Mouse (Mus musculus): ENCODE results near the gene Hira. TPM values are rescaled to one million over a fixed set of nuclear protein-coding genes. Genes with fewer than 3 reads are reported as not detected.
"Not testable (repeated sequence)": the region's sequence is repeated elsewhere in the genome, so short reads cannot be mapped to it uniquely, and the experiment has no call there.

Gene Hira
- polyA plus RNA-seq, 1 experiment: 33.5 TPM

GRCm38 (mm10) chr16:18836468-18837208, 40.2 kb upstream of the Hira start, which contains the start of the genes 2510002D24Rik and Gm28539:
TSS of gene 2510002D24Rik (plus strand) at chr16:18836578.
TSS of gene Gm28539 (plus strand) at chr16:18836584.
- H3K79me2 ChIP-seq (ENCODE audit: control insufficient read depth, insufficient read depth): no peaks in the 10 kb centered on the region
- H3ac ChIP-seq (ENCODE audit: control insufficient read depth, insufficient read length): peak within 1 kb of the TSS; percentile 34
- peaks cover 27% of the 10 kb centered on the region for H3K36me3 ChIP-seq (ENCODE audit: control insufficient read depth, insufficient read depth)
- TF ChIP-seq POLR2AphosphoS2 (IDR thresholded peaks at IDR 0.05; ENCODE audit: insufficient read length, low read depth) (peak; percentile 61), SRF (IDR thresholded peaks at IDR 0.05; ENCODE audit: control insufficient read depth, insufficient read length, low read depth) (no peak), TCF12 (IDR thresholded peaks at IDR 0.05; ENCODE audit: insufficient read depth, poor library complexity, severe bottlenecking) (no peak), MYOG (IDR thresholded peaks at IDR 0.05; ENCODE audit: control insufficient read depth in 1 of 3, insufficient read depth in 1 of 3, insufficient read length in 2 of 3, low read depth in 2 of 3) (no peak)
- peak within 1 kb of the TSS; percentile 12 for H3K4me2 ChIP-seq (ENCODE audit: low read depth)
- no peak within 1 kb of the TSS for H3K4me3 ChIP-seq
- no peaks in the 10 kb centered on the region for H3K27me3 ChIP-seq (ENCODE audit: control insufficient read depth, insufficient read depth, insufficient read length)

DNA sequence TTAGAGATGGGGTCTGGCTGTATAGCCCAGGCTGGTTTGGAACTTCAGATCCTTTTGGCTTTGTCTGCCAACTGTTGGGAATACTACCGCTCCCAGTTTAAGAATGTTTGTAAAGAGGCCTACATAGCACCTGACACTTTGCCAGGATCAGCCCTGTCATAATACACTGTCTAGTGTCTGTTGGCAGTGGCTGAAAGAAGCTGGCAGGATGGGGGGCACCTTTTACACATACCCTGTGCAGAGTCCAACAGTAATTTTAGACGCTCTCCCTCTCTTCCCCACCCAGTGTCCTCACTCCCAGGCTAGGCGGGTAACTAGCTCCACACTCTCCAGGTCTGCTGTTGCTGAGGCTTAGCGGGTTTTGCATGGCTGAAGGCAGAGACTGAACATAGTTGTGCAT, 38.5 kb upstream of the Hira start:
- TF ChIP-seq SRF (IDR thresholded peaks at IDR 0.05; ENCODE audit: control insufficient read depth, insufficient read length, low read depth): no peak
- no peak for TF ChIP-seq POLR2A (IDR thresholded peaks at IDR 0.05; ENCODE audit: insufficient read length, low read depth)
- no peak for TF ChIP-seq REST (IDR thresholded peaks at IDR 0.05; ENCODE audit: insufficient read depth, insufficient read length)
- TF ChIP-seq POLR2AphosphoS2 (IDR thresholded peaks at IDR 0.05; ENCODE audit: insufficient read length, low read depth): no peak
- no peak for TF ChIP-seq USF1 (IDR thresholded peaks at IDR 0.05; ENCODE audit: low read depth)
- TF ChIP-seq E2F4 (IDR thresholded peaks at IDR 0.05; ENCODE audit: insufficient read depth): no peak
- no peak for TF ChIP-seq TCF3 (IDR thresholded peaks at IDR 0.05; ENCODE audit: insufficient read length, low read depth)
- TF ChIP-seq CEBPB (IDR thresholded peaks at IDR 0.05; ENCODE audit: insufficient read depth, poor library complexity, severe bottlenecking): no peak
- no peak for TF ChIP-seq MYOD1 (IDR thresholded peaks at IDR 0.05; ENCODE audit: control insufficient read depth in 1 of 3, insufficient read length in 2 of 3, low read depth in 2 of 3)
- TF ChIP-seq MYOG (IDR thresholded peaks at IDR 0.05; ENCODE audit: control insufficient read depth in 1 of 3, insufficient read depth in 1 of 3, insufficient read length in 2 of 3, low read depth in 2 of 3): no peak
- Histone ChIP-seq H3K36me3 (ENCODE audit: control insufficient read depth, insufficient read depth) (peaks cover 14% of the 10 kb centered on the region), H3K4me3 (no peak overlapping the region), H3K79me2 (ENCODE audit: control insufficient read depth, insufficient read depth) (no peaks in the 10 kb centered on the region), H3K27me3 (ENCODE audit: control insufficient read depth, insufficient read depth, insufficient read length) (no peaks in the 10 kb centered on the region), H3K4me2 (ENCODE audit: low read depth) (no peak overlapping the region), H3ac (ENCODE audit: control insufficient read depth, insufficient read length) (no peak overlapping the region)

DNA sequence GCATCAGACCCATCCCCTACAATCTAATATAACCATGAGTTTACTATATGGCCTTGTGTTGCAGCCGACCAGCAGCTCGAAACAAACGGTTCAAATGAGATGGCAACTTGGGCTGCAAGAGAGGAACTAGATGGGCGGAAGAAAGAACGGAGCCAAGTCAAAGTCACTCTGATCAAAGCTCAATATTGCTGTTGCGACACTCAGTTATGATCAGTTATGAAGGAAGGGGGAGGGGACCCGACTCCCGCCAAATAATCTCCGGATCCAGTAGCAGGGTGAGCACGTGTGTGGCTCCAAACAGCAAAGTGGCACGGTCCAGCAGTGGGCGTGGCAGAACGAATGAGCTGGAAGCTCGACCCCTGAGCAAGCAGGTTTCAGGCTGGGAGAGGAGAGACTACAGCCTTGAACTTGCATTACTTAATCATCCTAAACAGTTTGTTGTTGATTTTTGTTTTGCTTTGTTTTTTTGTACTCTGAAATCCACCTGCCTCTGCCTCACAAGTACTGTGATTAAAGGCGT, 30.5 kb upstream of the Hira start:
- H3K27me3 ChIP-seq (ENCODE audit: control insufficient read depth, insufficient read depth, insufficient read length): no peaks in the 10 kb centered on the region
- H3K36me3 ChIP-seq (ENCODE audit: control insufficient read depth, insufficient read depth): no peaks in the 10 kb centered on the region
- H3ac ChIP-seq (ENCODE audit: control insufficient read depth, insufficient read length): no peak overlapping the region
- no peak overlapping the region for H3K4me3 ChIP-seq
- no peak overlapping the region for H3K4me2 ChIP-seq (ENCODE audit: low read depth)
- TF ChIP-seq USF1 (IDR thresholded peaks at IDR 0.05; ENCODE audit: low read depth) (no peak), CEBPB (IDR thresholded peaks at IDR 0.05; ENCODE audit: insufficient read depth, poor library complexity, severe bottlenecking) (no peak), SRF (IDR thresholded peaks at IDR 0.05; ENCODE audit: control insufficient read depth, insufficient read length, low read depth) (no peak), POLR2AphosphoS2 (IDR thresholded peaks at IDR 0.05; ENCODE audit: insufficient read length, low read depth) (no peak), MYOG (IDR thresholded peaks at IDR 0.05; ENCODE audit: control insufficient read depth in 1 of 3, insufficient read depth in 1 of 3, insufficient read length in 2 of 3, low read depth in 2 of 3) (no peak)
- H3K79me2 ChIP-seq (ENCODE audit: control insufficient read depth, insufficient read depth): no peaks in the 10 kb centered on the region

GRCm38 (mm10) chr16:18849521-18850190, 27.2 kb upstream of the Hira start:
- not testable (repeated sequence) for H3K4me3 ChIP-seq; H3K36me3 ChIP-seq (ENCODE audit: control insufficient read depth, insufficient read depth); H3ac ChIP-seq (ENCODE audit: control insufficient read depth, insufficient read length); H3K79me2 ChIP-seq (ENCODE audit: control insufficient read depth, insufficient read depth); H3K27me3 ChIP-seq (ENCODE audit: control insufficient read depth, insufficient read depth, insufficient read length); H3K4me2 ChIP-seq (ENCODE audit: low read depth)

- Histone ChIP-seq H3K27me3 (ENCODE audit: control insufficient read depth, insufficient read depth, insufficient read length) (no peaks in the 10 kb centered on the region), H3K4me2 (ENCODE audit: low read depth) (no peak overlapping the region), H3ac (ENCODE audit: control insufficient read depth, insufficient read length) (no peak overlapping the region), H3K79me2 (ENCODE audit: control insufficient read depth, insufficient read depth) (no peaks in the 10 kb centered on the region), H3K4me3 (no peak overlapping the region), H3K36me3 (ENCODE audit: control insufficient read depth, insufficient read depth) (no peaks in the 10 kb centered on the region)
- no peak for TF ChIP-seq POLR2AphosphoS2 (IDR thresholded peaks at IDR 0.05; ENCODE audit: insufficient read length, low read depth)
- TF ChIP-seq USF1 (IDR thresholded peaks at IDR 0.05; ENCODE audit: low read depth): no peak
- TF ChIP-seq MYOD1 (IDR thresholded peaks at IDR 0.05; ENCODE audit: control insufficient read depth in 1 of 3, insufficient read length in 2 of 3, low read depth in 2 of 3): no peak
- no peak for TF ChIP-seq POLR2A (IDR thresholded peaks at IDR 0.05; ENCODE audit: insufficient read length, low read depth)
Observed at GRCm38 (mm10) chr16:18858551-18858950, 18.3 kb upstream of the Hira start.

All from myocyte (in vitro differentiated cells).